Mouse (Mus musculus) cerebellum, adult 2 months (tissue): ENCODE data around the gene Smim15.

ENCODE experiments used
- CTCF ChIP-seq: fragments of 200-500 bp; IDR thresholded peaks from 2 replicates; pipeline ENCODE4 v1.5.1; 2011; ENCODE audit warnings: low read depth, mild to moderate bottlenecking, control low read depth, low read length, moderate library complexity, borderline replicate concordance; ENCODE audit not compliant: insufficient read depth
- POLR2A ChIP-seq: fragments of 200-500 bp; IDR thresholded peaks from 2 replicates; pipeline ENCODE4 v1.6.1; 2011; ENCODE audit warnings: low read length, control low read depth, borderline replicate concordance; ENCODE audit not compliant: insufficient read depth

DNA sequence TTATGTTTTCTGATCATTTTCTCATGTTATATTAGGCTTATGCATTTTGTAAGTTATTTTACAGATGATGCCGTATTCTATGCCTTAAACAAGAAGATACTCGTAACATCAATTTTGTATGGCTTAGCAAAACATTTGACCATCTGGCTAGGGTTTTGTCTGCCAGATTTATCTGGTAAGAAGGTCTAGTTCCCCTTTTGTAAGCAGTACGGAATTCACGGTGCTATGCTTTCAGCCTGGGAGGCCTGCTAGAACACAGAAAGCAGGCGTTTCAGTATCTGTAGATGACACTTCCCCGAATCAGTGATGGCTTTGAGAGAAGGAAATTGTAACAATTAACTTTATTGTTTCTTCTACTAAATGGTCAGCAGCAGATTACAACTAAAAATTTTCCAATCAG lies 33.2 kb downstream of the Smim15 start:
- TF ChIP-seq CTCF (no peak), POLR2A (no peak)
